Mouse (Mus musculus): ENCODE measurements at regions not wholly inside any gene's neighbourhood (a gene's known extent, or its start where the extent isn't known, plus 50 kb on each side); places are given as distances from the start of the nearest gene placed in this dataset.

- DNase-seq (ENCODE audit: inconsistent ontology term), result no peak
Measured at GRCm38 (mm10) chr8:66756639-66757038, 59.6 kb downstream of the Npy1r start.

GRCm38 (mm10) chr8:66757830-66758229 is 60.8 kb downstream of the Npy1r start:
- DNase-seq (ENCODE audit: inconsistent ontology term), result no peak

GRCm38 (mm10) chr8:66758519-66758918 is 61.5 kb downstream of the Npy1r start:
- no peak for DNase-seq (ENCODE audit: inconsistent ontology term)

- DNase-seq (ENCODE audit: inconsistent ontology term), result peak; percentile 30
Measured at GRCm38 (mm10) chr8:66759716-66760115, 62.7 kb downstream of the Npy1r start.

- no peak for DNase-seq (ENCODE audit: inconsistent ontology term)
Measured at GRCm38 (mm10) chr8:66760958-66761583, 64.1 kb downstream of the Npy1r start.

- DNase-seq (ENCODE audit: inconsistent ontology term), result no peak
Measured at GRCm38 (mm10) chr8:66764992-66765528, 68.1 kb downstream of the Npy1r start.

GRCm38 (mm10) chr8:66768379-66768969 is 71.5 kb downstream of the Npy1r start:
- no peak for DNase-seq (ENCODE audit: inconsistent ontology term)

GRCm38 (mm10) chr8:66771111-66771510 is 74.1 kb downstream of the Npy1r start:
- no peak for DNase-seq (ENCODE audit: inconsistent ontology term)

- peak; percentile 62 for DNase-seq (ENCODE audit: inconsistent ontology term)
Measured at GRCm38 (mm10) chr8:66772653-66773052, 75.7 kb downstream of the Npy1r start.

- no peak for DNase-seq (ENCODE audit: inconsistent ontology term)
Measured at GRCm38 (mm10) chr8:66777115-66777877, 80.3 kb downstream of the Npy1r start.

- DNase-seq (ENCODE audit: inconsistent ontology term), result no peak
Measured at GRCm38 (mm10) chr8:66779622-66780021, 80.4 kb upstream of the Naf1 start.

- DNase-seq (ENCODE audit: inconsistent ontology term), result no peak
Measured at GRCm38 (mm10) chr8:66782656-66783055, 77.4 kb upstream of the Naf1 start.

- no peak for DNase-seq (ENCODE audit: inconsistent ontology term)
Measured at GRCm38 (mm10) chr8:66785996-66786395, 74.0 kb upstream of the Naf1 start.
